Mouse (Mus musculus) liver, adult (tissue): ENCODE results near the gene Abhd12.

Source experiments
- GATA4 ChIP-seq: IDR thresholded peaks from 2 replicates; pipeline ENCODE4 v1.6.1; 2014; ENCODE audit warnings: mild to moderate bottlenecking, low read length; ENCODE audit not compliant: insufficient replicate concordance

Gene Abhd12

DNA sequence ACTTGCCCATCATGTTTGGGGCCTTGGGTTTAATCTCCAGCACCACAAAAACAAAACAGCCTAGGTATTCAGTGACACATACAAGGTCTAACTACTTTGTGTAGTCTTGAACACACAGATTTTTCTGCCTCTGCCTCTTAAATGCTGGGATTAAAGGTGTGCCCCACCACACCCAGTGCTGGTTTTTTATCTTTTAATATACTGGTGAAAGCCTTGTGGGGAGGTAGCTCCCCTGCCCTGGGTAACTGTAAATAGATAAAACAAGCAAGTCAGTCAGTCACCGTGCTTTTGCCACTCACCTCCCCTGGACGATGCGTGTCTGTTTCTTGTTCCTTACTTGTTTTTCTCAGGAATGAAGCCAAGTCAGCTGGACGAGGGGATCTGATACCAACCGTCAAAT lies 11.2 kb upstream of the Abhd12 start:
- no peak for TF ChIP-seq GATA4

DNA sequence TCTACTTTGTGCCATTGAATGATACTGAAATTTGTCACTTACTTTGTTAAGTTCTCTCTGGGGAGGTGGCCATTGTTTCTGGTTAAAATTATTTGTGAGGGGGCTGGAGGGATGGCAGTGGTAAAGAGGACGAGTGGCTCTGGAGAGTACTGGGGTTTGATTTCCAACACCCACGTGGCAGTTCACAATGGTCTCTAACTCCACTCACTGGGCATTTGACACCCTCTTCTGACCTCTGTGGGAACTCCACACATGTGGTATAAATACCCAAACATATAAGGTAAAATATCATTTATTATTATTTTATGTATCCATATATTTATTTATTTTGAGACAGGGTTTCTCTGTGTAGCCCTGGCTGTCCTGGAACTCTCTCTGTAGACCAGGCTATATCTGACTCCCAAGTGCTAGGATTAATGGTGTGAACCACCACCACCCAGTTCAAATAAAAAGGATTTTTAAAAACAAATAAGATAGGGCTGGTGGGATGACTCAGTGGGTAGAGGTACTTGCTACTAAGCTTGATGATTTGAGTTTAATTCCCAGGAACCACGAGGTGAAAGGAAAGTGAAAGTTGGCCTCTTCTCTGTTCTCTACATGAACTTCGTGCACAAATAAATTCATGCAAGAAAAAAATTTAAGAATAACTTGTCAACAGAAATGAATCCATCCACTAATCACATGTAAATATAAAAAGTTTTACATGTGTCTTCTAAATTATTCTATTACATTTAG lies 10.4 kb upstream of the Abhd12 start:
- no peak for TF ChIP-seq GATA4

DNA sequence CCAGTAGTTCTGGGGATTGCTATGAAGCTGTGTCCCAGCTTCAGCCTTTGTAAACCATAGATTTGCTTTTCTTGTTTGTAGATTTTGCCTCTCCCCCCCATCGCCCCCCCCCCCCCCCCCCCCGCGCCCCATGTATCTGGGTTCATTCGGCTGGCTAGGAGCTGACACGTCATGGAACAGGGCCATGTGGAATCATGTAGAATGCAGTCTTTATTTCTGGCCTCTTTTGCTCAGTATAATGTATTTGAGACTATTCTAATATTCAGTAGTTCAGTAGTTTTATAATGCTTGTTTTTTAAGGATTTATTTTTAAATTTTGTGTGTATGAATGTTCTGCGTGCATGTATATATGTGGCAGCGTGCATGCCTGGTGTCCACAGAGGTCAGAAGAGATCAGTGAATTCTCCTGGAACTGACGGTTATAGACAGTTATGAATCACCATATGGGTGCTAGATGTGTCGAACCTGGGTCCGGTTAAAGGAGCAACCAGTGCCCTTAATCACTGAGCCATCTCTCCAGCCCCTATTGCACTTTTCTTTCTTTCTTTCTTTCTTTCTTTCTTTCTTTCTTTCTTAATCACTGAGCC lies 5.8 kb upstream of the Abhd12 start:
- TF ChIP-seq GATA4 = no peak

DNA sequence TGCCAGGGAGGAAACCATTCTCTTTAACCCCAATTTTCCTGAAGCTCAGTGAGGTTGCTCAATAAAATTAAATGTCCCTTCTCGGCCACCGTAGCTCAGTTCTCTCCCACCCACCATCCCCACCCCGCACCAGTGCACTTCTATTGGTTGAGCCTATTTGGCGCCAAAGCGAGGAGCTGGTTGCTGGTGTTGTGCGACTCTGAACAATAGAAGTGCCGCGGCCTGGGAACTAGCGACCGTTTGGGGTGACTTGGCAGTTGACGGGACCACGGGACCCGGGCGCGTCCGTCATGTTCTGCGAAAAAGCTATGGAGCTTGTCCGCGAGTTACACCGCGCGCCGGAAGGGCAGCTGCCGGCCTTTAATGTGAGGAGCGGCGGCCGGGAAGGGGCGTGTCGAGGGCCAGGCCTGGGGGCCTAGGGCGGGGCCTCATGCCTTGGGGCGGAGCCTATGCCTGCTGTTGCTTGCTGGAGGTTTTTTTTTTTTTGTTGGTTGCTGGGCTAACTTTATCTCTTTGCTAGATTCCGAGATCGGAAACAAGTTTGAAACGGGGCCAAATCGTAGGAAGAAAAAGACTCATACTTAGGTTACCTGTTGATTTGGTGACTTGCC lies 5.0 kb upstream of the Abhd12 start:
- peak; percentile 32; the same call in 1 of the 2 replicates for TF ChIP-seq GATA4

DNA sequence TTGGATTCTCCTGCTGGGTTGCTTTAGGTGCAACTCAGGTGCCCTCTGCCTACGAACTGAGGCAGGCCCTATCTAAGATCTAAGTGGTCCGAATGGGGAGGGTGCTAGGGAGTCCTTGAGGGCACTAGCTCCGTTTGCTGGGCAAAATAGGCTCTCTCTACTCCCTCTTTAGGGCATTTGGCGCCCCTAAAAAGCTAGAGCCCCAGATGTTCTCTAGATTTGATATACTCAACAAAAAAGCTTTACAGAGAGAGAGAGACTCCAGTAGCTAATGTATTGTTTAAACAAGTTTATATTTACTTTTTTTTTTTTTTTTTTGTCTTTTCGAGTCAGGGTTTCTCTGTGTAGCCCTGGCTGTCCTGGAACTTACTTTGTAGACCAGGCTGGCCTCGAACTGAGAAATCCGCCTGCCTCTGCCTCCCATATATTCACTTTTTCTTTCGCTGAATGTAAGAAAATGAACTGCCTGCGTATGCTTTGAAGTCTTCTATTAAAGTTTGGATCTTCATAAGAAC lies 452 bp upstream of the Abhd12 start, which contains the start of gene Gins1:
Gene Gins1 (plus strand): TSS at position 465 of the 515 bp plus-strand sequence.
- TF ChIP-seq GATA4 = no peak

DNA sequence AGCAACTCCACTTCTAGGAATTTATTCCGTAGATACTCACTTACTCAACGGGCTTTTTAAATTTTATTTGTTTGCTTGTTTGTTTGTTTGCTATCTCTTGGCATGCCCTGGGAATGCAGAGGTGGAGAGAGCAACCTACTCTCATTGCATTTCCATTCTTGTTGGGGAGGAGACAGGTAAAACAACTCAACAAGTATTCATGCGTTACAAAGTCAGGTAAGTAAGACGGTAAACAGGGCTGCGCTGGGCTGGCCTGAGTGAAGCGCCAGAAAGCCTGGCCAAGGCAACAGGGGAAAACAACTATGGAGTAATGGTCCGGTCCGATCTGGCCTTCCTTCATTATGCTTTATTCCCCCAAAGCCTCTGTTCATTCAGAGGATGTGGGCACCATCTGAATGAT lies 2.2 kb downstream of the Abhd12 start:
- TF ChIP-seq GATA4 = no peak

DNA sequence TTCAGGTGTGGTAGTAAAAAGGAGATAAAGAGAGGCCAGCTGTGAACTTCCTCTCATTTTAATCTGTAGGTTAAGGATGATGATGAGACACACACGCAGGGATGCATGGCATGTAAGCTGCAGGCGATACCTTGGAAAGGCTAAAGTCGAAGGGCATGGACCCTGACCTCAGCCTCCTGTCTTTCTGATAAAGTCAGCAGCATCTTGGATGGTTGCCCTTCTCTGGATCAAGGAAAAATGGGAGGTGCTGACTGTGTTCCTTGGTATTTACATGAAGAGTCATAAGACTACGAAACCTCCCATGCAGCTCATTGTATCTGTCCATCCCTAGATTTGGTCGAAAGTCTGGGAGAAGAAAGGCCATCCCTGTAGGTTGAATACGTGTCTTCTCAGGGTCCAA lies 4.2 kb downstream of the Abhd12 start:
- TF ChIP-seq GATA4 = no peak

DNA sequence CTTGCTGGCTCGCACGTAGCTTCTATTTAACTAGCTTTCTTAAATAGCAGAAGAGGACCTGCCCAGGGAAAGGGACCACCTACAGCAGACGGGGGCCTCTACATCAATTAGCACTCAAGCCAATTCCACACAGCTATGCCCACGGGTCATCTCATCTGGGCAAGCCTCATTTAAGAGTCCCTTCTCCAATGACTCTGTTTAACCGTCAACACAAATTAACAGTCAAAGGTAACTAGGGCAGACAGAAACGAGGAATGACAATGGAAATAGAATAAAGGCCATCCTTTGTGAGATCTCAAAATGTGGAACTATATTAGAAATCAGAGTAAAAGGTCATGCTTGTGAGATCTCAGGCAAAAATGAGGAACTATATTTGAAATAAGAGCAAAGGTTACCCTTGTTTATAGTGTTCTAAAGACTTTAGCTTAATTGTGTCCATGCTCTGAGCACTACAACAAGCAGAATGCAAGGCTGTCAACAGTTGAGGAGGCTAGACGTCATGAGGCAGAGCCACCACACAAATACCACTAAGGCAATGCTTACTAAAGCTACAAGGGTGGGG lies 8.8 kb downstream of the Abhd12 start:
- TF ChIP-seq GATA4 = no peak

DNA sequence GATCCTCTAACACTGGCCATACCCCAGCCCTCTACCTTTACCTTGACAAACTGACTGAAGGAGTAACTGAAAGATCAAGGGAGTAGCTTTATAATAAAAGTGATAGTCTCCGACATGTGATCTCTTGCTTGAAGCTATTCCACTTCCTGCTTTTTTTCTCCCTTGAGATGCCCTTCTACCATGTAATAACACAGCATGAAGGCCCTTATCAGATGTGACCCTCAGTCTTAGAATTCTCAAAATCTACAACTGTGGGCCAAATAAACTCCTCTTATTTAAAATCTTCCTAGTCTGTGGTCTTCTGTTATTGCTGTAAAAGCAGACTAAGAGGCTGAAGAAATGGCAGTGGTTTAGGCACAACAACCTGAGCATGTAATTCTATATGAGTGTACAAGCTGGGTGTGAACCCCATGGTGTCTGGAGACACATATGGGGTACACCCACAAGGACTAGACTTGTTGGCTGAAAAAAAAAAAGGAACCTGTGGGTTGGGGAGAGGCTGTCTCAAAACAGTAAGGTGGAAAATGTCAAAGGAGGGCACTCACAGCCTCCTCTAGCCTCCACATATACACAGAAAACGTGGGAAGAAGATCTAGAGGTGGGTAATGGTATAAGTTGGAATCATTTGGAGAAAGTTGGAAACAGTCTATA lies 9.8 kb downstream of the Abhd12 start:
- no peak for TF ChIP-seq GATA4

DNA sequence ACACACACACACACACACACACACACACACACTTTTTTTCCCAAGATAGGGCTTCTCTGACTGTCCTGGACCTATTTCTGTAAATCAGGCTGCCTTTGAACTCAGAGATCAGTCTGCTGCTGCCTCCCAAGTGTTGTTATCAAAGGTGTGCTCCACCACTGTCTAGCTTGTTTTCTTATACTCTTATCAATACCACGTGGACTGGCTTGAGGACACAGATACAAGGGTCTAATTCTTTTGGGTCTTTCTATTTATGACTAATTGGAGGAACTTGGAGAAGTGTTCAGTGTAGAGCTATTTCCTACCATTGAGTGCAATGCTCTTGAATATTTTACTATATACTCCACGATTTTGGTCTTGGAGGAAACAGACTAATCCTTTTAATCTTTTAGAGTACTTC lies 17.2 kb downstream of the Abhd12 start:
- TF ChIP-seq GATA4 = no peak

DNA sequence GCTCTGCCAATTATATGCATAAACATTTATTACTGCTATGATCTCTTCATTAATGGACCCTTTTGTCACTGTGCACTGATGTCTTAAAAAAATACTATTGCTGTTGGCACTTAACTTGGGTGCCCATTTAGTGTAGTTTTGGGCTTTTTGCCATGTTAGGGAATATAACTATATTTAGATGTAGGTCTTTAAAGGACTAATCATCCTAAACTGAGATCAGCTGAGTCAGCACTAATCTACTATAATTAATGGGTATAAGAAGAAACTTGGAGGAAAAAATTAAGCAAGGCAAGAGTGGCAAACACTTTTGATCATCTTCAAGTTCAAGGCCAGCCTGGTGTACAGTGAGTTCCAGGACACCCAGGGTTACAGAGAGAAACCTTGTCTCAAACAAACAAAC lies 18.2 kb downstream of the Abhd12 start:
- no peak for TF ChIP-seq GATA4

DNA sequence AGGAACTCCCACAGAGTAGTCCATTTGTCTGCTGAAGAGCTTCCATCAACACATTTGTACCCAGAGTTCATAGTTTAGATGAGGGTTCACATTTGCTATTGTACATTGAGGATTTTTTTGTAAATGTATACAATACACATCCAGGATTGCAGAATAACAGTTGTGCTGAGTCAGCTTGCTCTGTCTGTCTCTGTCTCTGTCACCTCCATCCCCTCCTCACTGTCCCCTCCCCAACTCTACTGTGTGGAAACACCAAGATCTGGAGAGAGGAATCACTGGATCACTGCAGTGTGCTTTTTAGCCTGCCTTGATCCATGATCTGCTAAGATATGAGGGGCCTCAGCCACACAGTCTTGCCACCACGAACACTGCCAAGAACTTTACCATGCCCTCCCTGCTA lies 18.7 kb downstream of the Abhd12 start:
- TF ChIP-seq GATA4 = no peak

DNA sequence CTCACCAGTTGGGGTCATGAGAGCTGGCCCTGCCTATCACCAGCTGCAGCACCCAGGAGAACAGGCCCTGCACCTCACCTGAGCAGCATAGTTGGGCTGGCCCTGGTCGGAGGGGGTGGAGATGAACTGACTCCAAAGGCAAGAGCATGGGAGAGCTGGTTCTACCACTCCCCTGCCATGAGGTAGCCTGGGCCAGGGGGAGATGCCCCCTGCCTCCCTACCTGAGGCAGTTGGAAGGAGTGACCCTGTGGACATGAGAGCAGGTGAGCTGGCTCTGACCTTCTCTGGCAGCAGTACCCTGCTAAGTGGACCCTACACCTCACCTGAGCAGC lies 19.8 kb downstream of the Abhd12 start:
- TF ChIP-seq GATA4 = no peak

DNA sequence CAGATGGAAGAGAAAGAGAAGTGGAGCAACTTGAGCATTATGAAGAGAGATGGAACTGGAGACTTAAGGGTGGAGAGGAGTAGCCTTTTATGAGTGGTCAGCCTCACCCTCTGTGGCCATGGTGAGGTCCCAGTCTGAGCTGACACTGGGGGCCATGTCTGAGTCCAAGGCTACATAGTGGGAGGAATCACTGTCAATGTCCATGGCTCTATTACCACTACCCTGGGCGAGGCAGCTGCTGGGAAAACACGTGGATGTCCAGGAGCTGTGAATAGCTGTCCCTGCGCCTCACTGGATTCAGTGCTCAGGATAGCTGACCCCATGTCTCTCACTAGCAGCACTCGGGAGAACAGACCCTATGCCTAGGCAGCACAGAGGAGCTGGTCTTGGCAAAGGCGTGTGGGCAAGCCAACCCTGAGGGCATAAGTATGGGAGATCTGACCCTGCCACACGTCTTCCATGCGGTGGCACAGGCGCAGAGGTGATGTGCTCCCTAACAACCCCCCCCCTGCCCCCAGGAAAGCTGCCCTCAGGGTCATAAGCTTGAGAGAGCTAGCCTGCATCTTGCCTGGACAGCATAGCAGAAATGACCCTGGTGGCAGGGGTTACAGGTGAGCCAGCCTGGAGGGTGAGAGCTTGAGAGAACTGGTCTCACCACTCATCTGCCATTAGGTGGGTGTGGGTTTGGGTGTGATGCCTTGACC lies 20.3 kb downstream of the Abhd12 start:
- no peak for TF ChIP-seq GATA4

DNA sequence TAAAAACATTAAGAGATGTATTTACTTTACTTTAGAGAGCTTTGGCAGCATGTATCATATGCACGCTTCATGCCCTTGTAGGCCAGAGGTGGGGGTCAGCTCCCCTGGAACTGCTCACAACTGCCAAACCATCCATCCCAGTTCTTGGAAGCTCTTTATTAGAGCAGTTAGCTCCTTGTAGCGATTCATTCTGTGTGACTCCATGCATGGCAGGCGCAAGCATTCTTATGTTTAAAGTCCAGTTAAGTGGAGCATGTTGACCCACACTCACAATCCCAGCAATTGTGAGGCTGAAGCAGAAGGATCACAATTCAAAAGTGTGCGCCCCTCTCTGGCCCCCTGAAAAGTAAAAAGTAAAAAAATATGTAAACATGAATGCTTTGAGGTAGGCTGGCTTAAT lies 27.0 kb downstream of the Abhd12 start:
- no peak for TF ChIP-seq GATA4
